Mouse (Mus musculus) ES-Bruce4 (cell line): Measurements from ENCODE around the gene E130114P18Rik.

ENCODE experiments used
- CTCF ChIP-seq: IDR thresholded peaks from one replicate; pipeline ENCODE4 v1.8.1; 2011; ENCODE audit warnings: low read depth, low read length
- EP300 ChIP-seq: IDR thresholded peaks from 2 replicates; pipeline ENCODE4 v1.6.1; 2011; ENCODE audit warnings: low read depth, low read length; ENCODE audit not compliant: insufficient read depth
- POLR2A ChIP-seq: IDR thresholded peaks from one replicate; pipeline ENCODE4 v1.8.1; 2011; ENCODE audit warnings: low read length; ENCODE audit not compliant: insufficient read depth

DNA sequence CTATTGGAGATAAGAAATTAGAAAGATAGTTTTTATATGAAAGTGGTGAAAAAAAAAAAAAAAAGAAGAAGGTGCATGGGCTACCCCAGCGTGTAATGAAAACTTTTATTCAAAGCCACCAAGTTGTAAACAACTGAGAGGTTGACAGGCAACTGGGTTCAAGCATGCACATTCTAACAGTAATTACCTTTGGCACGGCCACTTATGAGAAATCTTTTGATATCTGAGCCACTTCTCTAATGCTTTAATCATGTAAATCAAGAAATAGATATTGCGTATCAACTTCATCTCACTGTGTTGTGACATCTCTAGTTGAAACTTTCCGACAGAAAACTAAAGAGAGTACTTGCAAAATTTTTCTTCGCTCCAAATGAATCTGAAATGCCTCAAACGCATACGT, 192.7 kb downstream of the E130114P18Rik start:
- no peak for TF ChIP-seq CTCF
- no peak for TF ChIP-seq POLR2A
- no peak for TF ChIP-seq EP300
